Mouse (Mus musculus) ovary, adult 10 weeks (tissue): Measurements from ENCODE around the gene Grtp1. TPM values are rescaled to one million over a fixed set of nuclear protein-coding genes. Genes with fewer than 3 reads are reported as not detected.

Experiments
- polyA plus RNA-seq: library from polyadenylated mRNA; stranded (reverse); fragments of 350-450 nt; fragmentation: Illumina TruSeq; extraction: RNeasy Lipid Tissue Mini Kit (QIAGEN cat#74804); gene quantifications from one replicate; pipeline ENCODE4 v1.2.3, GENCODE M21; 2014

Grtp1 gene
- polyA plus RNA-seq, result 9.5 TPM

GRCm38 (mm10) chr8:13200301-13201012, at the start of gene Grtp1:
Gene Grtp1 (minus strand): TSS chr8:13200620.

GRCm38 (mm10) chr8:13158718-13159376, 41.6 kb downstream of the Grtp1 start, which contains the start of gene Lamp1:
Gene Lamp1 (plus strand): TSS chr8:13159161.

Other genes starting within 250 kb of the Grtp1 start
- gene F7, start 174.6 kb downstream of the Grtp1 start, polyA plus RNA-seq, result not detected
- gene F10, start 163.3 kb downstream of the Grtp1 start, polyA plus RNA-seq, result not detected
- gene Proz, start 139.7 kb downstream of the Grtp1 start, polyA plus RNA-seq, result not detected
- gene Pcid2, start 95.2 kb downstream of the Grtp1 start, polyA plus RNA-seq, result 17.4 TPM
- 180 TPM for gene Cul4a, start 95.0 kb downstream of the Grtp1 start, polyA plus RNA-seq
- 472 TPM for gene Lamp1, start 41.5 kb downstream of the Grtp1 start, polyA plus RNA-seq
- not detected for gene Adprhl1, start 53.5 kb upstream of the Grtp1 start, polyA plus RNA-seq
- 17.7 TPM for gene Dcun1d2, start 87.5 kb upstream of the Grtp1 start, polyA plus RNA-seq
- 22.2 TPM for gene Tmco3, start 87.6 kb upstream of the Grtp1 start, polyA plus RNA-seq
- 46.7 TPM for gene Tfdp1, start 138.1 kb upstream of the Grtp1 start, polyA plus RNA-seq
- not detected for gene Atp4b, start 196.2 kb upstream of the Grtp1 start, polyA plus RNA-seq
- gene Grk1, start 204.5 kb upstream of the Grtp1 start, polyA plus RNA-seq, result not detected
- gene Tmem255b, start 234.6 kb upstream of the Grtp1 start, polyA plus RNA-seq, result not detected